Mouse (Mus musculus) B cell, adult 2 months (primary cell): ENCODE data around the gene Pum3.

Experiments used
- DNase-seq, 2 experiments: peaks; one replicate each; pipeline ENCODE4 v3.0.0; 2022

Pum3 gene

DNA sequence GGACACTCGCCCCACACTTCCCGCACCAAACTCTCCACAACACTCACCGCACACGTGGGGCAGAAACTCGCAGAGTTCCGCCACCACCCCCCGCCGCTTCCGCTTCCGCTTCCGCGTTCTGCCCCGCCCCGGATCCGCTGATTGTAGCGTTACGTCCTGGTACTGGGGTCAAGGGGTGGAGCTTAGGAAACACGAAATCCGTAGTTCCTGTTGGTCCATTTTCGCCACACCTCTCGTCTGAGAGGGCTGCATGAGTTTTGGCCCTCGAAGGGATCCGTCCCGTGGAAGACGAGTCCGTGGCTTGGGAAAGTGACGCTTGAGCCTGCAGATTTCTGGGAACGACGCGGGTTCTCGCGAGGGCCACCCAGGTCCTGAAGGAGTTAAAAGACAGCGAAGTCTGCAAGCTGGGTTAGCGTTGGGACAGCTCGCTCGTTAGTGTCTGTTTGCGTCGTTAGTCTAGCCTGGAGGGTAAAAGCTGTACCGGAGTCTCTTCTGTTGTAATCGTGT, at the start of gene Pum3:
Gene Pum3, minus strand, starts transcription at position 81 of the 507 bp plus-strand sequence.
- DNase-seq, result peak; percentile 93 to 95

DNA sequence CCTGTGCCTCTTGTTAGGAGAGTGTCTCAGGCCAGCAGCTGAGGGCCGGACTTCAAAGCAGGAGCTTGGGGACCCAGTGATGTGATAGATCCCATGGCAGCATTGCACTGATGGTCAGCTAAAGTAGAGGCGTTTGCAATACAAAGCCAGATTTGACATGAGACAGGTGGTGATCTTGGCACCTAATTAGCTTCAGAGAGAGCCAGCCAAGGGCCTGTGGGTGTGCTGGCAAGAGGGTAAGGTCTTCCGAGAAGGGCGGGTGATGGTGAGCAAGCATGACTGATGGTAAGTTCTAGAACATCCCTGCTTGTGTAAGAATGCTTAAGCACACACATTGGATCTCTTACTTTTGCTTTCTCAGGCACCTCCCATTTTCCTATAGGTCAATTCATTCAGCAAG, 37.1 kb upstream of the Pum3 start:
- no peak for DNase-seq

- no peak for DNase-seq
Observed at GRCm38 (mm10) chr19:27462656-27463055, 33.0 kb upstream of the Pum3 start.

- DNase-seq, result peak; percentile 33 to 39
Observed at GRCm38 (mm10) chr19:27450458-27450857, 20.8 kb upstream of the Pum3 start.

GRCm38 (mm10) chr19:27447515-27447914, 17.9 kb upstream of the Pum3 start:
- DNase-seq, result no peak

DNA sequence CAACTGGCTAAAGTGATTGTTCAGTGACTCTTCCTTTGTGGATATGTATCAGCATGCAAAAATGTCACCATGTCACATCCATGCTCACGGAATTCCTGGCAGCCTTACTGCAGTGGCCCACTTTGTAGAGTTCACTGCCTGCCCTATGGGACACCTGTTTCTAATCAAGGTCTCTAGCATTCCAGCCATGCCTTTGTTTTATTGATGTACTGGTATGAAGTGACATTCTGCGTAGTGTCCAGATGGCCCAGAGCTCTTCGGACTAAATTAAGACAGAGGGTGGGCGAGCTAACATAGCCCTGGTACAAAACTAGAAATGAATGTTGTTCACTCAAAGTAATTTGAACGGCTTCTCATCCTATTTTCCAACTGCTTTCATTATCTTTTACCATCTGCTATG, 11.5 kb upstream of the Pum3 start:
- no peak for DNase-seq

- no peak for DNase-seq
Observed at GRCm38 (mm10) chr19:27437982-27438652, 8.5 kb upstream of the Pum3 start.

DNA sequence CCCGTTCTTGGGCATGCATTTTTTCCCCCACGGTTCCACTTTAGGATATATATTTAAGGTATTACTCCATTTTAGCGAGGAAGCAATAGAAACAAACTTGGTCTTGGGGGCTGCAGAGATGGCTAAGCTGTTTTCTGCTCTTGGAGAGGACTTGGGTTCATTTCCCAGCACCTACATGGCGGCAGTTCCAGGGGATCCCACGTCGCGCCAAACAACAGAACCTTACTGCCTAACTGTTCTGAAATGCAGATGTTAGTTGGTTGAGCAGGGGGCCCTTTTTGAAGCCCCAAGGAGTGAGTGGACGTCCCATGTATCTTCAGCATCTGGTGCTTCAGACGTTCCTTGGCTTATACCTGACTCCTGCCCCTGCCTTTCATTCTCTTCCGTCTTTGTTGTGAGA, 781 bp upstream of the Pum3 start:
- peak; percentile 8 to 18 for DNase-seq

GRCm38 (mm10) chr19:27429281-27429680, 344 bp downstream of the Pum3 start:
- DNase-seq, result no peak

- no peak for DNase-seq
Observed at GRCm38 (mm10) chr19:27427865-27428264, 1.8 kb downstream of the Pum3 start.

GRCm38 (mm10) chr19:27426451-27426850, 3.2 kb downstream of the Pum3 start:
- DNase-seq, result no peak

DNA sequence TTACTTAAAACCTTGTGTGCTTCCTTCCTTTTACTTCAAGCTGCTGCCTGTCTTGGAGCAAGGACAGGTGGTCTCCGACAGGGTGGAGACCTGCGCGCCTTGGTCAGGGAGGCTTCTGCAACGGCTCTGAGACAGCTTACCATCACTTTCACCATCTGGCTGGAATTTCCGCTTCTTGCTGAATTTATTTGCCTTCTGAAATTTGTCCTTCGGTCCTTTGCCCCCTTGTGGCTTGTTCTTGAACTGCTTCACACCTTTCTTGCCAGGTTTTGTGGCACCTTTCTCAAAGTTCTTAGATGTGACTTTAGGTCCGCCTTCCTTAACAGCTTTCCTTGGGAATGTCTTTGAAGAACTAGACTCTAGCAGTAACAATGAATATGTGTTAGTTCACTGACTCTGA, 4.0 kb downstream of the Pum3 start:
- peak; percentile 64 to 68 for DNase-seq

DNA sequence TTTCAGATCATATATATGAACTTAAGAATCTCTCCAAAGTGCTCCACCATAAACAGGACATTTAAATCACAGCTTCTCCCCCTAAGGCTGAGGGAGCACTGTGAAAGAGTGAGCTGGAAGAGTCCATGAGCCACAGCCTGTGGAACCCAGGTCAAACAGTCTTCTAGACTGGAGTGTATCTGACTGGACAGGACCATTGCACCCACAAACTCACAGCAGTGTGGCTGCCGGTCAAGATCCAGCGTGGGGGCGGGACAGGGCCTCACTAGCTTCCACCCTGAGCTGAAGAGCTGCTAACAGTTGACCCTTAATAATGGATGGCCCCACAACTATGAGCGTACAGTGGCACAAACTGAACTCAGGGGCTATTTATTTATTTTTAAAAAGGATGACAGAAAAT, 12.2 kb downstream of the Pum3 start:
- no peak for DNase-seq

DNA sequence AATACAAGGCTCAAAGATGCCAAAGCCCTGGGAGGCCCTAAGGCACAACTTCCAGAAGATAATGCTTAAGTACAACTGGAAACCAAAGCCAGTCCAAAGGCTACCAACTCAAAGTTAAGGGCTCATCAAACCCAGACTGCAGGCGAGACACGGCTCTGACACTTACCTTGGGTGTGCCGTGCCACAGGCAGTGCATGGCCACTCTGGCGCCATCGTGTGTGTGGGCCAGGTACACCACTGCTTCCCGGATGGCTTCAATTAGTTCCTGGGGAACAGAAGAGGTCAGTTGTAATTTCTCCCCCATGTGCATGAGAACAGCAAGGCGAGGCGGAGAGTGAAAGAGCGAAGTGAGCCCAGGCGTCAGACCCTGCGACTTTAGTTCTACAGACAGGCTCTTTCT, 13.1 kb downstream of the Pum3 start:
- DNase-seq, result peak in 1 of 2 experiments; percentile 29

GRCm38 (mm10) chr19:27411340-27411739, 18.3 kb downstream of the Pum3 start:
- DNase-seq, result no peak

DNA sequence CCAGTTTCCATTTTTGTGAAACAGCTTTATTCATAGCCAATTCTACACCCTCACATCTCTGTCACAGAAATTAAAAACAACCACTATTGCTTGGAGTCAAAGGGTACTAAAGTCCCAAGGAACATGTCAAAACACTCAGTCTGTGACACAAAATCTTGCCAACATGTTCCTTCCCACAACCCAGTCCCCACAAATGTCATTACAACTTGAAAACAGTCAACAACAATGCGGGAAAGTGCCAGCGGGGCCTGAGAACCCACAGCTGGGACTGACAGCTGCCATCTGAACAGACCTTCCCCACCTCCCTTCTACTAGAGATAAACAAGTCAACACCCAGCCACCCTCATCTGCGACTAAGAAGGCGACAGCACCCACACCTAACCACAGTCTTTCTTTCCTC, 18.9 kb downstream of the Pum3 start:
- no peak for DNase-seq

- DNase-seq, result no peak
Observed at GRCm38 (mm10) chr19:27409782-27410181, 19.8 kb downstream of the Pum3 start.

GRCm38 (mm10) chr19:27409196-27409595, 20.4 kb downstream of the Pum3 start:
- DNase-seq, result no peak

- DNase-seq, result no peak
Observed at GRCm38 (mm10) chr19:27397797-27398196, 31.8 kb downstream of the Pum3 start.

DNA sequence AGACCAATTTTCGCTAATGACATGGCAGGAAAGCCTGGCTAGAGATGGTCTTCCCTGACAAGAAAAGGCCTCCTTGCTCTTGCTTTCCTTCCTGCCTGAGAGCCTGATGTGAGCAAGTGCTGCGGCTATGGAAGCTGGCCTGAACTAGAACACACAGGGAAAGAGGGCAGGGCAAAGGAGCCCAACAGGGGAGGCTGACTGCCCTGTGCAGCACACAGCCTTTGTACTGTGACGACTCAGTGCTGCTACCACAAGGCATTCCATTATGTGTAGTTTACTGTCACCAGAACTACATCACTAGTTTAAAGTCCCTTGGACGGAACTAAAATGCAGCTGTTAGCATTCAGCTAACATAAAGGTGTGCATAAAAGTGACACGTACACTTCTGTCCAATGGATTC, 32.4 kb downstream of the Pum3 start:
- DNase-seq, result no peak

- DNase-seq, result no peak
Observed at GRCm38 (mm10) chr19:27396719-27397118, 32.9 kb downstream of the Pum3 start.

GRCm38 (mm10) chr19:27395936-27396335, 33.7 kb downstream of the Pum3 start:
- no peak for DNase-seq

GRCm38 (mm10) chr19:27395481-27395880, 34.1 kb downstream of the Pum3 start:
- DNase-seq, result peak in 1 of 2 experiments; percentile 3

GRCm38 (mm10) chr19:27394341-27394990, 35.2 kb downstream of the Pum3 start:
- DNase-seq, result no peak

- DNase-seq, result no peak
Observed at GRCm38 (mm10) chr19:27392431-27392830, 37.2 kb downstream of the Pum3 start.
